Mouse (Mus musculus) limb, embryonic 11.5 days (tissue): ENCODE data around the gene Krtap9-5. TPM values are rescaled to one million over a fixed set of nuclear protein-coding genes. Genes with fewer than 3 reads are reported as not detected.

ENCODE experiments used
- ATAC-seq: fragments of 200-750 bp; cut with Nextera tagmentation; 2 replicates; pipeline ENCODE4 v1.8.0; 2017; ENCODE audit warnings: low read depth; ENCODE audit not compliant: insufficient number of reproducible peaks, low FRiP score, low TSS enrichment
- DNase-seq: peaks from one replicate; pipeline ENCODE4 v3.0.0-alpha.2; 2015; ENCODE audit warnings: low spot score
- H3K27ac ChIP-seq: fragments of 300-500 bp; sonication (generic); replicated peaks from 2 replicates; pipeline ENCODE4 v1.5.1; 2014; ENCODE audit warnings: low read depth, mild to moderate bottlenecking, low read length
- H3K27me3 ChIP-seq: fragments of 300-500 bp; sonication (generic); 2 replicates; pipeline ENCODE4 v1.6.1; 2014; ENCODE audit warnings: mild to moderate bottlenecking, low read length, mixed read lengths; ENCODE audit not compliant: control insufficient read depth, insufficient read depth
- H3K36me3 ChIP-seq: fragments of 300-500 bp; sonication (generic); 2 replicates; pipeline ENCODE4 v1.6.1; 2014; ENCODE audit warnings: mild to moderate bottlenecking, low read length, moderate library complexity, mixed read lengths; ENCODE audit not compliant: control insufficient read depth, insufficient read depth
- H3K4me1 ChIP-seq: fragments of 300-500 bp; sonication (generic); 2 replicates; pipeline ENCODE4 v1.6.1; 2014; ENCODE audit warnings: low read length, mixed read lengths; ENCODE audit not compliant: control insufficient read depth, insufficient read depth
- H3K4me2 ChIP-seq: fragments of 300-500 bp; sonication (generic); 2 replicates; pipeline ENCODE4 v1.6.1; 2014; ENCODE audit warnings: low read depth, mild to moderate bottlenecking, moderate library complexity; ENCODE audit not compliant: severe bottlenecking
- H3K4me3 ChIP-seq: fragments of 300-500 bp; sonication (generic); 2 replicates; pipeline ENCODE4 v1.5.1; 2014; ENCODE audit warnings: low read depth, low read length
- H3K9ac ChIP-seq: fragments of 300-500 bp; sonication (generic); 2 replicates; pipeline ENCODE4 v1.6.1; 2014; ENCODE audit warnings: mild to moderate bottlenecking, low read length
- H3K9me3 ChIP-seq: fragments of 300-500 bp; sonication (generic); 2 replicates; pipeline ENCODE4 v1.6.1; 2016; ENCODE audit warnings: low read length; ENCODE audit not compliant: control insufficient read depth
- WGBS: fragments of 180-500 bp; shearing (Covaris S2); extraction: QIAGEN DNeasy Blood & Tissue Kit; methylation state at CpG from one replicate; pipeline ENCODE4 v1.1.7; 2014; 5-methylcytosine and 5-hydroxymethylcytosine counted together
- polyA plus RNA-seq: library from polyadenylated mRNA; unstranded; fragments of >200 nt; fragmentation: Nextera tagmentation; extraction: Ambion mirVana; gene quantifications from 2 replicates; pipeline ENCODE4 v1.2.1, GENCODE M21; 2014

Gene Krtap9-5
- polyA plus RNA-seq, 1 experiment from 2014 or later, result not detected

- no peak for DNase-seq
- 85% methylated on average over 7 of the region's 7 CpGs for WGBS
- H3K9ac ChIP-seq, result no peak overlapping the region
These were observed 50.8 kb downstream of the Krtap9-5 start for GRCm38 (mm10) chr11:99999091-99999490.

More at GRCm38 (mm10) chr11:99999091-99999490, 50.8 kb downstream of the Krtap9-5 start:
- H3K36me3 ChIP-seq, result no peaks in the 10 kb centered on the region
- peaks cover 4% of the 10 kb centered on the region; the same call in 1 of the 2 replicates for H3K27me3 ChIP-seq
- H3K4me3 ChIP-seq, result no peak overlapping the region
- H3K27ac ChIP-seq, result no peak overlapping the region
- no peak for ATAC-seq
- H3K4me1 ChIP-seq, result no peaks in the 10 kb centered on the region
- peaks cover 2% of the 10 kb centered on the region; the same call in 1 of the 2 replicates for H3K9me3 ChIP-seq
- no peak overlapping the region for H3K4me2 ChIP-seq

Other genes starting within 250 kb of the Krtap9-5 start
- gene Gm14180, start 214.2 kb upstream of the Krtap9-5 start, polyA plus RNA-seq, result not detected in 2 replicates
- not detected in 2 replicates for gene Gm11595, start 175.6 kb upstream of the Krtap9-5 start, polyA plus RNA-seq
- gene Krtap4-8, start 167.8 kb upstream of the Krtap9-5 start, polyA plus RNA-seq, result not detected in 2 replicates
- gene Krtap4-9, start 163.3 kb upstream of the Krtap9-5 start, polyA plus RNA-seq, result not detected in 2 replicates
- not detected in 2 replicates for gene Gm11596, start 155.0 kb upstream of the Krtap9-5 start, polyA plus RNA-seq
- gene Gm11569, start 149.5 kb upstream of the Krtap9-5 start, polyA plus RNA-seq, result not detected in 2 replicates
- not detected in 2 replicates for gene Gm11554, start 144.0 kb upstream of the Krtap9-5 start, polyA plus RNA-seq
- not detected in 2 replicates for gene Krtap4-13, start 138.6 kb upstream of the Krtap9-5 start, polyA plus RNA-seq
- not detected in 2 replicates for gene Gm11564, start 132.8 kb upstream of the Krtap9-5 start, polyA plus RNA-seq
- not detected in 2 replicates for gene 2300003K06Rik, start 110.4 kb upstream of the Krtap9-5 start, polyA plus RNA-seq
- gene Krtap4-16, start 96.9 kb upstream of the Krtap9-5 start, polyA plus RNA-seq, result not detected in 2 replicates
- gene Gm11568, start 90.6 kb upstream of the Krtap9-5 start, polyA plus RNA-seq, result not detected in 2 replicates
- gene Gm11559, start 84.0 kb upstream of the Krtap9-5 start, polyA plus RNA-seq, result not detected in 2 replicates
- gene Krtap9-1, start 75.1 kb upstream of the Krtap9-5 start, polyA plus RNA-seq, result not detected in 2 replicates
- not detected in 2 replicates for gene Gm11567, start 69.3 kb upstream of the Krtap9-5 start, polyA plus RNA-seq
- gene Krtap31-1, start 40.6 kb upstream of the Krtap9-5 start, polyA plus RNA-seq, result not detected in 2 replicates
- gene Gm11565, start 33.7 kb upstream of the Krtap9-5 start, polyA plus RNA-seq, result not detected in 2 replicates
- gene Krtap31-2, start 12.2 kb upstream of the Krtap9-5 start, polyA plus RNA-seq, result not detected in 2 replicates
- gene Krtap29-1, start 30.6 kb downstream of the Krtap9-5 start, polyA plus RNA-seq, result not detected in 2 replicates
- not detected in 2 replicates for gene Krtap16-1, start 38.1 kb downstream of the Krtap9-5 start, polyA plus RNA-seq
- gene Krtap17-1, start 45.5 kb downstream of the Krtap9-5 start, polyA plus RNA-seq, result 0.48 and 1.0 TPM in 2 replicates
- gene Krt33a, start 67.7 kb downstream of the Krtap9-5 start, polyA plus RNA-seq, result not detected in 2 replicates
- gene Krt33b, start 81.4 kb downstream of the Krtap9-5 start, polyA plus RNA-seq, result 0.15 and 0.16 TPM in 2 replicates
- not detected in 2 replicates for gene Krt34, start 93.1 kb downstream of the Krtap9-5 start, polyA plus RNA-seq
- gene Krt31, start 102.1 kb downstream of the Krtap9-5 start, polyA plus RNA-seq, result not detected in 2 replicates
- not detected in 2 replicates for gene Krt32, start 139.8 kb downstream of the Krtap9-5 start, polyA plus RNA-seq
- 0.11 TPM in 1 of 2 replicates, not detected in the other for gene Krt35, start 147.8 kb downstream of the Krtap9-5 start, polyA plus RNA-seq
- 0.08 and 0.11 TPM in 2 replicates for gene Krt36, start 157.2 kb downstream of the Krtap9-5 start, polyA plus RNA-seq
- gene Krt13, start 173.1 kb downstream of the Krtap9-5 start, polyA plus RNA-seq, result not detected in 2 replicates
- 3.4 and 6.7 TPM in 2 replicates for gene Krt15, start 187.5 kb downstream of the Krtap9-5 start, polyA plus RNA-seq
- gene Krt19, start 200.2 kb downstream of the Krtap9-5 start, polyA plus RNA-seq, result 6.4 and 8.0 TPM in 2 replicates
- gene Krt9, start 244.8 kb downstream of the Krtap9-5 start, polyA plus RNA-seq, result 0.07 and 0.09 TPM in 2 replicates